Mouse (Mus musculus) limb, embryonic 14.5 days (tissue): ENCODE measurements at regions not wholly inside any gene's neighbourhood (a gene's known extent, or its start where the extent isn't known, plus 50 kb on each side); places are given as distances from the start of the nearest gene placed in this dataset.
A peak's percentile ranks its signal among the peaks of the same experiment; 100 is the strongest.

Source experiments
- ATAC-seq: fragments of 200-750 bp; cut with Nextera tagmentation; 2 replicates; pipeline ENCODE4 v1.8.0; 2017; ENCODE audit warnings: low read depth, moderate number of reproducible peaks, moderate TSS enrichment; ENCODE audit not compliant: low FRiP score
- DNase-seq: peaks from one replicate; pipeline ENCODE4 v3.0.0-alpha.2; 2015; ENCODE audit warnings: low spot score
- H3K27ac ChIP-seq: fragments of 300-500 bp; sonication (generic); replicated peaks from 2 replicates; pipeline ENCODE4 v1.5.1; 2014; ENCODE audit warnings: low read depth, mild to moderate bottlenecking, low read length, moderate library complexity, mixed read lengths
- H3K27me3 ChIP-seq: fragments of 300-500 bp; sonication (generic); 2 replicates; pipeline ENCODE4 v1.6.1; 2014; ENCODE audit warnings: low read length, mixed read lengths; ENCODE audit not compliant: control insufficient read depth, insufficient read depth
- H3K36me3 ChIP-seq: fragments of 300-500 bp; sonication (generic); 2 replicates; pipeline ENCODE4 v1.6.1; 2014; ENCODE audit warnings: mild to moderate bottlenecking, low read length, moderate library complexity, mixed read lengths; ENCODE audit not compliant: control insufficient read depth, insufficient read depth
- H3K4me1 ChIP-seq: fragments of 300-500 bp; sonication (generic); 2 replicates; pipeline ENCODE4 v1.6.1; 2014; ENCODE audit warnings: antibody characterized with exemption, low read length, mixed read lengths; ENCODE audit not compliant: control insufficient read depth, insufficient read depth
- H3K4me2 ChIP-seq: fragments of 300-500 bp; sonication (generic); replicated peaks from 2 replicates; pipeline ENCODE4 v1.6.1; 2014; ENCODE audit warnings: low read depth, mild to moderate bottlenecking, low read length, moderate library complexity; ENCODE audit not compliant: severe bottlenecking
- H3K4me3 ChIP-seq: fragments of 300-500 bp; sonication (generic); replicated peaks from 2 replicates; pipeline ENCODE4 v1.5.1; 2014; ENCODE audit warnings: low read length
- H3K9ac ChIP-seq: fragments of 300-500 bp; sonication (generic); 2 replicates; pipeline ENCODE4 v1.6.1; 2014; ENCODE audit warnings: mild to moderate bottlenecking, low read depth, low read length, moderate library complexity; ENCODE audit not compliant: severe bottlenecking
- H3K9me3 ChIP-seq: fragments of 300-500 bp; sonication (generic); 2 replicates; pipeline ENCODE4 v1.6.1; 2016; ENCODE audit warnings: low read length; ENCODE audit not compliant: control insufficient read depth
- POLR2A ChIP-seq: fragments of 200-500 bp; IDR thresholded peaks from 2 replicates; pipeline ENCODE4 v1.8.0; 2012; ENCODE audit warnings: inconsistent platforms, mild to moderate bottlenecking, moderate library complexity, borderline replicate concordance; ENCODE audit not compliant: insufficient read depth, insufficient read length; ENCODE audit errors: extremely low read depth
- WGBS: fragments of 180-500 bp; shearing (Covaris S2); extraction: QIAGEN DNeasy Blood & Tissue Kit; methylation state at CpG from one replicate; pipeline ENCODE4 v1.1.7; 2014; 5-methylcytosine and 5-hydroxymethylcytosine counted together

GRCm38 (mm10) chr12:78095352-78095751 lies 98.7 kb upstream of the Gm6657 start:
- Histone ChIP-seq H3K9ac (no peak overlapping the region), H3K4me1 (peaks cover 4% of the 10 kb centered on the region; the same call in 1 of the 2 replicates), H3K36me3 (no peaks in the 10 kb centered on the region), H3K27me3 (no peaks in the 10 kb centered on the region), H3K27ac (no peak overlapping the region), H3K4me3 (no peak overlapping the region), H3K9me3 (no peaks in the 10 kb centered on the region), H3K4me2 (no peak overlapping the region)
- no peak for TF ChIP-seq POLR2A
- DNase-seq = no peak
- no peak for ATAC-seq
- WGBS = 53% methylated on average over 2 of the region's 2 CpGs

DNA sequence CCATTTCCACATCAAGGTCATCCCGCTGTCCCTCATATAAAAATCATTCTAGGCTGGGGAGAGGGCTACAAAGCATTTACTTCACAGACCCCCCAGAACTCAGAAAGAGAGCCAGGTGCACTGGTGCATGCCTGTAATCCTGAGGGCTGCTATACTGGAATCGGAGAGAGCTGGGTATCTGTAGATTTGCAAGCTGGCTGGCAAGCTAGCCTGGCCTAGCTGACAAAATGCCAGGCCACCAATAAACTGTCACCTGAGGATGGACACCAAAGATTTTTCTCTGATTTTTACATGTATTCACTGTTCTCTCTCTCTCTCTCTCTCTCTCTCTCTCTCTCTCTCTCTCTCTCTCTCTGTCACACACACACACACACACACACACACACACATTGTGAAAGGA lies 98.1 kb upstream of the Gm6657 start:
- no peak for ATAC-seq
- 75% methylated on average over 2 of the region's 2 CpGs for WGBS
- H3K9me3 ChIP-seq = no peaks in the 10 kb centered on the region

GRCm38 (mm10) chr12:78097119-78097518 lies 96.9 kb upstream of the Gm6657 start:
- Histone ChIP-seq H3K9ac (no peak overlapping the region), H3K27me3 (no peaks in the 10 kb centered on the region), H3K36me3 (no peaks in the 10 kb centered on the region), H3K4me2 (no peak overlapping the region), H3K4me3 (no peak overlapping the region), H3K4me1 (peaks cover 4% of the 10 kb centered on the region; the same call in 1 of the 2 replicates), H3K9me3 (no peaks in the 10 kb centered on the region), H3K27ac (no peak overlapping the region)
- DNase-seq = no peak
- WGBS = 85% methylated on average over 1 of the region's 1 CpGs
- no peak for TF ChIP-seq POLR2A
- no peak for ATAC-seq

More for the DNA sequence above, 98.1 kb upstream of the Gm6657 start:
- H3K27ac ChIP-seq = no peak overlapping the region
- H3K27me3 ChIP-seq = no peaks in the 10 kb centered on the region
- no peaks in the 10 kb centered on the region for H3K36me3 ChIP-seq
- peaks cover 4% of the 10 kb centered on the region; the same call in 1 of the 2 replicates for H3K4me1 ChIP-seq
- no peak for DNase-seq
- no peak overlapping the region for H3K9ac ChIP-seq
- no peak overlapping the region for H3K4me2 ChIP-seq
- H3K4me3 ChIP-seq = no peak overlapping the region
- no peak for TF ChIP-seq POLR2A

DNA sequence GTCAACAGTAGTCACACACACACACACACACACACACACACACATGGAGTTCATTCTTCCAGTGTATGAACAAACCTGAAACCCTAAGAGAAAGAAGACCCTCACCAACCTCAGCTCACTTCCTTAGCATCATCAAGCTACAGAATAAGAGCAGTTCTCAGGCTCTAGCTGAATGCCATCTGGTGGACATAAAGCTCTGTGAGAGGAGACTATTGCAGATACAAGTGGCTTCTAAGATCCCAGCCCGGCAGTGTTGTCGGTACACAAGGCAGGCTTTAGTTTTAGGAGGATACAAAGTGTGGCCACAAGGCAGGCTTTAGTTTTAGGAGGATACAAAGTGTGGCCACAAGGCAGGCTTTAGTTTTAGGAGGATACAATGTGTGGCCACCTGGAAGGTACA lies 96.3 kb upstream of the Gm6657 start:
- Histone ChIP-seq H3K4me2 (no peak overlapping the region), H3K36me3 (no peaks in the 10 kb centered on the region), H3K4me3 (no peak overlapping the region), H3K9me3 (no peaks in the 10 kb centered on the region), H3K27ac (no peak overlapping the region), H3K9ac (no peak overlapping the region), H3K4me1 (peaks cover 4% of the 10 kb centered on the region; the same call in 1 of the 2 replicates), H3K27me3 (no peaks in the 10 kb centered on the region)
- no peak for TF ChIP-seq POLR2A
- DNase-seq = no peak
- WGBS = 71% methylated on average over 2 of the region's 2 CpGs
- ATAC-seq = no peak

DNA sequence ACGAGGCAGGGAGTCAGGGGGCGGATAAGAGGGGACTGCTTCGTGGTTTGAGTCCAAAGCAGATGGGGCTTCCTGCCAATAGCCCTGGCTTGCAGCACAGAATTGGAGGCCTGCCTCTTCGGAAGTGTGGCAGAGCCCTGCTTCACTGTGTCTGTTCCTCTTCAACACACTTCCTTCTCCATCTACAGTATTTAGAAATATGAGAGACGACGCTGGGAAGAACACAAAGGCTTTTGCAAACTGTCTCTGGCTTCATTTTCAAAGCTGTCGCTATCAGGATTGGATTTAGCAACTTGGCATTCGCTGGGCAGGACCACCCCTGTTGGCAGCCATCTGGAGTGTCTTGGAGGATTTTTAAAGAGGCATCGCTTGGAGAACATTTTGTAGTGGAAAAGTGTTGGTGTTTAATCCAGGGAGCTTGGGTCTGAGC lies 95.3 kb upstream of the Gm6657 start:
- Histone ChIP-seq H3K27me3 (no peaks in the 10 kb centered on the region), H3K4me1 (peaks cover 4% of the 10 kb centered on the region; the same call in 1 of the 2 replicates), H3K27ac (peak overlapping the region; percentile 30; the same call in 1 of the 2 replicates), H3K36me3 (no peaks in the 10 kb centered on the region), H3K9ac (no peak overlapping the region), H3K4me2 (no peak overlapping the region), H3K9me3 (no peaks in the 10 kb centered on the region), H3K4me3 (no peak overlapping the region)
- DNase-seq (peak; percentile 22), ATAC-seq (no peak)
- 59% methylated on average over 9 of the region's 9 CpGs for WGBS
- TF ChIP-seq POLR2A = no peak

- H3K9ac ChIP-seq = no peak overlapping the region
- 79% methylated on average over 4 of the region's 4 CpGs for WGBS
- H3K4me2 ChIP-seq = no peak overlapping the region
- no peak overlapping the region for H3K27ac ChIP-seq
- no peaks in the 10 kb centered on the region for H3K27me3 ChIP-seq
- DNase-seq = no peak
- ATAC-seq = no peak
- no peaks in the 10 kb centered on the region for H3K36me3 ChIP-seq
- no peak overlapping the region for H3K4me3 ChIP-seq
- no peaks in the 10 kb centered on the region for H3K9me3 ChIP-seq
- peaks cover 4% of the 10 kb centered on the region; the same call in 1 of the 2 replicates for H3K4me1 ChIP-seq
- no peak for TF ChIP-seq POLR2A
These were observed 94.3 kb upstream of the Gm6657 start for GRCm38 (mm10) chr12:78099761-78100160.
